Mouse (Mus musculus): ENCODE measurements around the gene Pp2d1. TPM values are rescaled to one million over a fixed set of nuclear protein-coding genes. Genes with fewer than 3 reads are reported as not detected.
"Not testable (repeated sequence)": the region's sequence is repeated elsewhere in the genome, so short reads cannot be mapped to it uniquely, and the experiment has no call there.

The Pp2d1 gene
- polyA plus RNA-seq, 1 experiment from 2014 or later, result 0.19 TPM

- H3K4me1 ChIP-seq (replicated peaks), result peaks cover 40% of the 10 kb centered on the region
- 57% methylated on average over 5 of the region's 5 CpGs for WGBS
- no peak overlapping the region for H3K9ac ChIP-seq
Measured at GRCm38 (mm10) chr17:53577754-53578153, 38.5 kb upstream of the Pp2d1 start.

GRCm38 (mm10) chr17:53577151-53577550 is 37.9 kb upstream of the Pp2d1 start:
- Histone ChIP-seq H3K27ac (ENCODE audit: poor library complexity, severe bottlenecking) (no peak overlapping the region), H3K9me3 (replicated peaks) (no peaks in the 10 kb centered on the region), H3K4me3 (no peak overlapping the region), H3K4me1 (replicated peaks) (peaks cover 37% of the 10 kb centered on the region), H3K36me3 (no peaks in the 10 kb centered on the region), H3K9ac (no peak overlapping the region), H3K27me3 (replicated peaks) (no peaks in the 10 kb centered on the region), H3K4me2 (no peak overlapping the region)
- no peak for ATAC-seq (ENCODE audit: insufficient number of reproducible peaks, low FRiP score)
- WGBS, result 77% methylated on average over 2 of the region's 2 CpGs

More at GRCm38 (mm10) chr17:53577754-53578153, 38.5 kb upstream of the Pp2d1 start:
- Histone ChIP-seq H3K27me3 (replicated peaks) (no peaks in the 10 kb centered on the region), H3K4me2 (no peak overlapping the region), H3K9me3 (replicated peaks) (no peaks in the 10 kb centered on the region), H3K27ac (ENCODE audit: poor library complexity, severe bottlenecking) (0 out of 2 replicates have a peak overlapping the region, but pooled peaks have one; percentile 90), H3K36me3 (0 out of 2 replicates have a peak, but pooled peaks cover under 1% of the 10 kb centered on the region), H3K4me3 (no peak overlapping the region)
- ATAC-seq (ENCODE audit: insufficient number of reproducible peaks, low FRiP score), result no peak

- no peak for ATAC-seq (ENCODE audit: insufficient number of reproducible peaks, low FRiP score)
- peaks cover 46% of the 10 kb centered on the region for H3K4me1 ChIP-seq (replicated peaks)
- no peak overlapping the region for H3K4me2 ChIP-seq
- no peak overlapping the region for H3K27ac ChIP-seq (ENCODE audit: poor library complexity, severe bottlenecking)
- no peaks in the 10 kb centered on the region for H3K9me3 ChIP-seq (replicated peaks)
- no peaks in the 10 kb centered on the region for H3K27me3 ChIP-seq (replicated peaks)
- H3K36me3 ChIP-seq, result no peaks in the 10 kb centered on the region
- H3K4me3 ChIP-seq, result no peak overlapping the region
- 37% methylated on average over 4 of the region's 4 CpGs for WGBS
- no peak overlapping the region for H3K9ac ChIP-seq
Measured at GRCm38 (mm10) chr17:53573019-53573556, 33.8 kb upstream of the Pp2d1 start.

GRCm38 (mm10) chr17:53570932-53571331 is 31.7 kb upstream of the Pp2d1 start:
- H3K36me3 ChIP-seq; H3K27me3 ChIP-seq (replicated peaks); H3K4me3 ChIP-seq; ATAC-seq (ENCODE audit: insufficient number of reproducible peaks, low FRiP score); H3K9me3 ChIP-seq (replicated peaks): not testable (repeated sequence)
- 0 out of 2 replicates have a peak overlapping the region, but pooled peaks have one; percentile 54 for H3K9ac ChIP-seq
- H3K4me2 ChIP-seq, result peak overlapping the region; percentile 64
- WGBS, result 79% methylated on average over 5 of the region's 5 CpGs
- H3K27ac ChIP-seq (ENCODE audit: poor library complexity, severe bottlenecking), result peak overlapping the region; percentile 90
- peaks cover 39% of the 10 kb centered on the region for H3K4me1 ChIP-seq (replicated peaks)

GRCm38 (mm10) chr17:53570361-53570875 is 31.2 kb upstream of the Pp2d1 start:
- Histone ChIP-seq H3K9ac (peak overlapping the region; percentile 54; the same call in 1 of the 2 replicates), H3K4me2 (peak overlapping the region; percentile 64), H3K36me3 (no peaks in the 10 kb centered on the region), H3K27me3 (replicated peaks) (no peaks in the 10 kb centered on the region), H3K4me1 (replicated peaks) (peaks cover 42% of the 10 kb centered on the region), H3K27ac (ENCODE audit: poor library complexity, severe bottlenecking) (peak overlapping the region; percentile 90), H3K4me3 (peak overlapping the region; percentile 15; the same call in 1 of the 2 replicates), H3K9me3 (replicated peaks) (no peaks in the 10 kb centered on the region)
- 6% methylated on average over 10 of the region's 10 CpGs for WGBS
- ATAC-seq (ENCODE audit: insufficient number of reproducible peaks, low FRiP score), result no peak

- H3K9ac ChIP-seq, result peak overlapping the region; percentile 54; the same call in 1 of the 2 replicates
- ATAC-seq (ENCODE audit: insufficient number of reproducible peaks, low FRiP score), result no peak
- no peaks in the 10 kb centered on the region for H3K27me3 ChIP-seq (replicated peaks)
- H3K4me2 ChIP-seq, result peak overlapping the region; percentile 64
- H3K4me3 ChIP-seq, result peak overlapping the region; percentile 24
- peak overlapping the region; percentile 90 for H3K27ac ChIP-seq (ENCODE audit: poor library complexity, severe bottlenecking)
- H3K9me3 ChIP-seq (replicated peaks), result no peaks in the 10 kb centered on the region
- H3K36me3 ChIP-seq, result no peaks in the 10 kb centered on the region
- peaks cover 42% of the 10 kb centered on the region for H3K4me1 ChIP-seq (replicated peaks)
- 27% methylated on average over 6 of the region's 6 CpGs for WGBS
Measured at GRCm38 (mm10) chr17:53569829-53570228, 30.6 kb upstream of the Pp2d1 start.

- H3K27ac ChIP-seq (ENCODE audit: poor library complexity, severe bottlenecking), result peak overlapping the region; percentile 99
- peak overlapping the region; percentile 83 for H3K4me3 ChIP-seq
- H3K9ac ChIP-seq, result peak overlapping the region; percentile 100
- H3K4me1 ChIP-seq (replicated peaks), result peaks cover 42% of the 10 kb centered on the region
- ATAC-seq (ENCODE audit: insufficient number of reproducible peaks, low FRiP score), result no peak
- WGBS, result 36% methylated on average over 8 of the region's 8 CpGs
- no peaks in the 10 kb centered on the region for H3K27me3 ChIP-seq (replicated peaks)
- H3K9me3 ChIP-seq (replicated peaks), result no peaks in the 10 kb centered on the region
- H3K36me3 ChIP-seq, result no peaks in the 10 kb centered on the region
- H3K4me2 ChIP-seq, result peak overlapping the region; percentile 96
Measured at GRCm38 (mm10) chr17:53568734-53569386, 29.6 kb upstream of the Pp2d1 start.

- ATAC-seq (ENCODE audit: insufficient number of reproducible peaks, low FRiP score), result peak; percentile 88
- H3K9ac ChIP-seq, result peak overlapping the region; percentile 100
- under 1% methylated on average over 15 of the region's 15 CpGs for WGBS
Measured at GRCm38 (mm10) chr17:53568118-53568517, 28.9 kb upstream of the Pp2d1 start.

GRCm38 (mm10) chr17:53567346-53568101 is 28.3 kb upstream of the Pp2d1 start:
- peak overlapping the region; percentile 100 for H3K9ac ChIP-seq
- no peaks in the 10 kb centered on the region for H3K9me3 ChIP-seq (replicated peaks)
- peak overlapping the region; percentile 83 for H3K4me3 ChIP-seq
- WGBS, result under 1% methylated on average over 67 of the region's 67 CpGs
- peak overlapping the region; percentile 99 for H3K27ac ChIP-seq (ENCODE audit: poor library complexity, severe bottlenecking)
- no peaks in the 10 kb centered on the region for H3K27me3 ChIP-seq (replicated peaks)
- peak; percentile 69 for ATAC-seq (ENCODE audit: insufficient number of reproducible peaks, low FRiP score)
- peak overlapping the region; percentile 96 for H3K4me2 ChIP-seq
- no peaks in the 10 kb centered on the region for H3K36me3 ChIP-seq
- peaks cover 36% of the 10 kb centered on the region for H3K4me1 ChIP-seq (replicated peaks)

More at GRCm38 (mm10) chr17:53568118-53568517, 28.9 kb upstream of the Pp2d1 start:
- Histone ChIP-seq H3K4me3 (peak overlapping the region; percentile 83), H3K36me3 (no peaks in the 10 kb centered on the region), H3K27me3 (replicated peaks) (no peaks in the 10 kb centered on the region), H3K27ac (ENCODE audit: poor library complexity, severe bottlenecking) (peak overlapping the region; percentile 99), H3K4me2 (peak overlapping the region; percentile 96), H3K4me1 (replicated peaks) (peaks cover 39% of the 10 kb centered on the region), H3K9me3 (replicated peaks) (no peaks in the 10 kb centered on the region)

- H3K27ac ChIP-seq (ENCODE audit: poor library complexity, severe bottlenecking), result peak overlapping the region; percentile 99
- ATAC-seq (ENCODE audit: insufficient number of reproducible peaks, low FRiP score), result peak; percentile 74
Measured at GRCm38 (mm10) chr17:53566919-53567345, 27.7 kb upstream of the Pp2d1 start.

More at GRCm38 (mm10) chr17:53566919-53567345, 27.7 kb upstream of the Pp2d1 start:
- H3K36me3 ChIP-seq, result no peaks in the 10 kb centered on the region
- no peaks in the 10 kb centered on the region for H3K9me3 ChIP-seq (replicated peaks)
- H3K27me3 ChIP-seq (replicated peaks), result no peaks in the 10 kb centered on the region
- peaks cover 34% of the 10 kb centered on the region for H3K4me1 ChIP-seq (replicated peaks)
- H3K9ac ChIP-seq, result peak overlapping the region; percentile 100
- peak overlapping the region; percentile 83 for H3K4me3 ChIP-seq
- peak overlapping the region; percentile 96 for H3K4me2 ChIP-seq
- under 1% methylated on average over 36 of the region's 51 CpGs for WGBS
